Mouse (Mus musculus) MEL (cell line): ENCODE data around the gene Maml2.

Experiments used
- CHD1 ChIP-seq: IDR thresholded peaks from 2 replicates; pipeline ENCODE4 v1.6.1; 2012; ENCODE audit warnings: low read depth, mild to moderate bottlenecking, inconsistent platforms, low read length, improper control_type of control experiment
- CTCF ChIP-seq, 3 experiments: IDR thresholded peaks in 2 of 3; conservative IDR thresholded peaks in 1 of 3; 2 replicates each; pipeline ENCODE4 v1.5.1; 2011 to 2012; ENCODE audit warnings: low read length in 3 of 3, low read depth in 2 of 3, mild to moderate bottlenecking in 2 of 3, improper control_type of control experiment in 1 of 3, inconsistent platforms in 1 of 3, mixed read lengths in 1 of 3, moderate library complexity in 1 of 3; ENCODE audit not compliant: control insufficient read depth in 1 of 3, insufficient read depth in 1 of 3, poor library complexity in 1 of 3, severe bottlenecking in 1 of 3
- ELF1 ChIP-seq: IDR thresholded peaks from 2 replicates; pipeline ENCODE4 v1.6.1; 2014; ENCODE audit warnings: low read depth, mild to moderate bottlenecking, inconsistent platforms, low read length, improper control_type of control experiment, moderate library complexity
- EP300 ChIP-seq, 2 experiments: IDR thresholded peaks; 2 replicates each; pipeline ENCODE4 v1.6.1; 2011; ENCODE audit warnings: improper control_type of control experiment in 2 of 2, low read length in 2 of 2, low read depth in 1 of 2, mild to moderate bottlenecking in 1 of 2
- HCFC1 ChIP-seq: IDR thresholded peaks from 2 replicates; pipeline ENCODE4 v1.6.1; 2012; ENCODE audit warnings: low read depth, mild to moderate bottlenecking, inconsistent platforms, low read length, improper control_type of control experiment, moderate library complexity
- JUND ChIP-seq: IDR thresholded peaks from 2 replicates; pipeline ENCODE4 v1.6.1; 2011; ENCODE audit warnings: low read depth, mild to moderate bottlenecking, improper control_type of control experiment, low read length
- MAFK ChIP-seq: IDR thresholded peaks from 2 replicates; pipeline ENCODE4 v1.6.1; 2011; ENCODE audit warnings: low read depth, mild to moderate bottlenecking, low read length, improper control_type of control experiment, borderline replicate concordance
- POLR2A ChIP-seq, 2 experiments: IDR thresholded peaks; 2 replicates each; pipeline ENCODE4 v1.6.1; 2011 to 2012; ENCODE audit warnings: low read length in 2 of 2, mild to moderate bottlenecking in 2 of 2, control low read depth in 1 of 2, improper control_type of control experiment in 1 of 2, low read depth in 1 of 2, moderate library complexity in 1 of 2; ENCODE audit not compliant: control insufficient read depth in 1 of 2, insufficient read depth in 1 of 2, poor library complexity in 1 of 2
- RAD21 ChIP-seq: IDR thresholded peaks from 2 replicates; pipeline ENCODE4 v1.6.1; 2011; ENCODE audit warnings: mild to moderate bottlenecking, low read depth, low read length, improper control_type of control experiment
- SIN3A ChIP-seq: IDR thresholded peaks from 2 replicates; pipeline ENCODE4 v1.6.1; 2012; ENCODE audit warnings: low read length, improper control_type of control experiment, inconsistent platforms
- UBTF ChIP-seq: IDR thresholded peaks from 2 replicates; pipeline ENCODE4 v1.6.1; 2012; ENCODE audit warnings: low read depth, mild to moderate bottlenecking, inconsistent platforms, low read length, improper control_type of control experiment, moderate library complexity, borderline replicate concordance; ENCODE audit not compliant: insufficient read depth
- ZMIZ1 ChIP-seq: IDR thresholded peaks from 2 replicates; pipeline ENCODE4 v1.6.1; 2012; ENCODE audit warnings: low read depth, mild to moderate bottlenecking, inconsistent platforms, low read length, improper control_type of control experiment, moderate library complexity

DNA sequence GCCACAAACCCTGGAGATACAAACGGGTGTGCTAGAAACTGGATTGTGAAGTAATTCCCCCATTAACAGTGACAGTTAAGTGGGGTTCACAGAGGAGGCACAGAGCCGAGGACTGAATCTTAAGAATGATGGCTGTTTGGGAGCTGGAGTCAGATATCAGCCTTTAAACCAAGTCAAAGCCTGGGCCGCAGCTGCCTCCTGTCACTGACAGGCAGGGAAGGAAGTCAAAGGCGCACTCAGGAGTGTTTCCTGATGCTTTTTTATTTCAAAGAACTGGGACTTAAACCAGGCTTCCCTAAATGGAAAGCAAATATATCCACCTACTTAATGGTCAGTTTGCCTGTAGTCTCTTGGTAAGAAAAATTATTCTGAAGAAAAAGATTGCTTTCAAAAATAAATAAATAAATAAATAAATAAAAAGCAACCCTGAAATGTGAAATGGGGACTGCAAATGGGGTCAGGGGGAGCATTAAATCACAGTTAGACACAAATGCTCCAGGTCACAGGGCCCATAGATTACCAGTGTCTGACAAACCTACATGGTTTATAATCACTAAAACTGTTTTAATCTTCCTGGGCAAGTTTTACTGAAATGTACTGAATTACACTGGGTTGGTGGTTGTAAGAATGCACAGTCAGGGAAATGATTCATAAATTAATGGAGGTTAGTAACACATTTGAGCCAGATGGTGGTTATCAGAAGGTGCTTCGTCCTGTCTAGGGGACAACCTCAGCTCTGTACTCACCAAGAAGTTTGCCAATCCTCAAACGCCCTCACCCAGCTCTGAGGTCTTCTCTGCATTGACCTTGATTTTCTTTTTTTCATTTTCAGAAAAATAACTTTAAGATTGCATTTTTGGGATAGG, 209.4 kb downstream of the Maml2 start:
- TF ChIP-seq CTCF (IDR thresholded peaks at IDR 0.05 in 2 of 3, conservative IDR thresholded peaks at IDR 0.05 in 1 of 3; ENCODE audit: control insufficient read depth in 1 of 3, insufficient read depth in 1 of 3, low read depth in 2 of 3, low read length in 3 of 3, poor library complexity in 1 of 3, severe bottlenecking in 1 of 3) (no peak), UBTF (no peak), HCFC1 (no peak), CHD1 (no peak), POLR2A (IDR thresholded peaks at IDR 0.05; ENCODE audit: control insufficient read depth in 1 of 2, insufficient read depth in 1 of 2, low read depth in 1 of 2, low read length in 2 of 2, poor library complexity in 1 of 2) (no peak), ELF1 (no peak), EP300 (IDR thresholded peaks at IDR 0.05; ENCODE audit: low read depth in 1 of 2, low read length in 2 of 2) (no peak), JUND (no peak), MAFK (no peak), SIN3A (no peak), ZMIZ1 (no peak), RAD21 (no peak)
